Mouse (Mus musculus) bone marrow, adult 2 months (tissue): ENCODE measurements at regions not wholly inside any gene's neighbourhood (a gene's known extent, or its start where the extent isn't known, plus 50 kb on each side); places are given as distances from the start of the nearest gene placed in this dataset.

ENCODE experiments used
- CTCF ChIP-seq: fragments of 200-500 bp; IDR thresholded peaks from 2 replicates; pipeline ENCODE4 v1.5.1; 2011; ENCODE audit warnings: low read length, control low read depth; ENCODE audit not compliant: control insufficient read depth, insufficient read depth
- POLR2A ChIP-seq: fragments of 200-500 bp; IDR thresholded peaks from 2 replicates; pipeline ENCODE4 v1.6.1; 2011; ENCODE audit warnings: low read depth, mild to moderate bottlenecking, control low read depth, low read length, borderline replicate concordance; ENCODE audit not compliant: control insufficient read depth

GRCm38 (mm10) chr2:92690304-92690703, 90.8 kb downstream of the Chst1 start:
- TF ChIP-seq CTCF (no peak), POLR2A (no peak)
